Mouse (Mus musculus) right cerebral cortex, adult 2 months (tissue): ENCODE data around the gene Fcgr3.
"Not testable (repeated sequence)": the region's sequence is repeated elsewhere in the genome, so short reads cannot be mapped to it uniquely, and the experiment has no call there.

Experiments used
- DNase-seq, 2 experiments: peaks; one replicate each; pipeline ENCODE4 v3.0.0; 2021 to 2022; ENCODE audit warnings: low spot score in 2 of 2

Gene Fcgr3

DNA sequence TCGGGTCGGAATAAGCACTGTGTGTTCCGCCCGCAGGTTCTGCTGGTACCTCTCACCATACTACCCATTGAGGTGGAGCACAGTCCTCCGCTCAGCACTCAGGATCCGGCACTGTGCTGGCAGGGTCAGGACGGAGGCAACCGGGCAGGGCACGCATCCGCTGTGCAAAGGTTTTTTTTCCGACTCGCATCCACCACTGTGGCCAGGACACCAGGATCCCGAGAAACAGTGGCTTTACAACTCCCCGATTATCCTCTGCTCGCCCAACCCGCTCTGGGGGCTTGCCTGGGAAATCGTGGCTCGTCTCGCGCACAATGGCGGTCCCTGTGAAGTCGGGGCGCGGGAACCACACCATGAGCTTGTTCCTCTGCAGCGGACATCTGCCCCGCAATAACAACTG, 21.0 kb upstream of the Fcgr3 start:
- no peak for DNase-seq

- DNase-seq: not testable (repeated sequence)
Measured at GRCm38 (mm10) chr1:171081512-171082231, 16.9 kb upstream of the Fcgr3 start.

GRCm38 (mm10) chr1:171079825-171080224, 15.1 kb upstream of the Fcgr3 start:
- not testable (repeated sequence) for DNase-seq

GRCm38 (mm10) chr1:171079345-171079744, 14.6 kb upstream of the Fcgr3 start:
- not testable (repeated sequence) for DNase-seq

GRCm38 (mm10) chr1:171078419-171078818, 13.7 kb upstream of the Fcgr3 start:
- not testable (repeated sequence) for DNase-seq

DNA sequence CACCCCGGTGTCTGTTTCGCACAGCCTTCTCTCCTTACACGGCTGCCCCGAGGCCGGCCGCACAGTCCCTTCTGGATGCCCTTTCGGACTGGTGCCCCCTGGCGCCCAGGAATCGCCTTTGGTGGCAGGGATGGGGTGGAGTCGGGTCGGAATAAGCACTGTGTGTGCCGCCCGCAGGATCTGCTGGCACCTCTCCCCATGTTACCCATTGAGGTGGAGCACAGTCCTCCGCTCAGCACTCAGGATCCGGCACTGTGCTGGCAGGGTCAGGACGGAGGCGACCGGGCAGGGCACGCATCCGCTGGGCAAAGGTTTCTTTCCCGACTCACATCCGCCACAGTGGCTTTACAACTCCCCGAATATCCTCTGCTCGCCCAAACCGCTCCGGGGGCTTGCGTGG, 13.2 kb upstream of the Fcgr3 start:
- peak in 1 of 2 experiments; percentile 41 for DNase-seq

DNA sequence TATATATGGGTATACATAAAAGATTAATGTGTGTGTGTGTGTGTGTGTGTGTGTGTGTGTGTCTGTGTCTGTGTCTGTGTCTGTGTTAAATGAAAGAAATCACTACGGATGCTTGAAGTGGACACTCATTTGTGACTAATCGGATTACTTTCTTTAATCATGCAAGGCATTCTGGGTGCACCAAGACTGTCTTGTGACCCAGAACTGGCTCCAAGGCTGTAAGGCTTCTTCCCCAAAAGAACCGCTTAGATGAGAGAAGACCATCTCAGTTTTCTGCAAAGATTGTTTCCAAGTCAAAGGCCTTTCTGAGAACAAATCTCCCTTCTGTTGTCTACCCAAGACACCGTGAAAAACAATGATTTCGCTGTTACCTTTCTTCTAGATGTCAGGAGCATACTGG, 12.5 kb upstream of the Fcgr3 start:
- DNase-seq: not testable (repeated sequence)

DNA sequence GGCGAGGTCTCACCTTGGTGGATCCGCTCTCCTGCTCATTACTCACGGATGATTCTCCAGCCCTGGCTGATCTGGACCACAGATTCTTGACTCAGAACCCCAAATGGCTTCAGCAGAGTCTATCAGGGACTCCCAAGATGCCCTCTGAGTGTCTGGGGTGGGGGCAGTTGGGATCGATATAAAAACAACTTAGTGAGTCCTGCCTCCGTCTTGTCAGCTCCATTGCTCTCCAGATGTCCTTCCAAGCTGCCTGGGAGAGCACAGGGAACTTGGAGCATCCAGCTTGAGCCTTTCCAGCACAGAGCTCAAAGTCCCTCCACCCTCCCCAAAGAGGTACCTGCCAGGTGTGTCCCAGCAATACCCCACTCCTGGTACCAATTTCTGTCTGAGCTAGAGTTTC, 11.4 kb upstream of the Fcgr3 start:
- not testable (repeated sequence) for DNase-seq

GRCm38 (mm10) chr1:171074283-171074682, 9.5 kb upstream of the Fcgr3 start:
- peak; percentile 56 to 66 for DNase-seq

- DNase-seq: not testable (repeated sequence)
Measured at GRCm38 (mm10) chr1:171072217-171072616, 7.5 kb upstream of the Fcgr3 start.

- not testable (repeated sequence) for DNase-seq
Measured at GRCm38 (mm10) chr1:171071726-171072125, 7.0 kb upstream of the Fcgr3 start.

DNA sequence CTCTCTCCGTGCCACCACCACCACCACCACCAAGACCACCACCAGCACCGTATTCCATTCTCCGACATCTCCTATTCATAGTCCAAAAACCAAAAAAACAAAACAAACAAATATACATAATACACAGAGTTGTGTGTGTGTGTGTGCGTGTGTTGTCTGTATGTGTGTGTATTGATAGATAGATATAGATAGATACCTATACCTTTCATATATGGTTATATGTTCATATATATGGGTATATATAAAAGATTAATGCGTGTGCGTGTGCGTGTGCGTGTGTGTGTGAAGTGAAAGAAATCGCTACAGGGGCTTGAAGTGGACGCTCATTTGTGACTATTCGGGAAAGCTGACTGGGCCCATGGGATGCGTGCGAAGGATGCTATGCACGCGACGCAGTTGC, 6.1 kb upstream of the Fcgr3 start:
- DNase-seq: not testable (repeated sequence)

DNA sequence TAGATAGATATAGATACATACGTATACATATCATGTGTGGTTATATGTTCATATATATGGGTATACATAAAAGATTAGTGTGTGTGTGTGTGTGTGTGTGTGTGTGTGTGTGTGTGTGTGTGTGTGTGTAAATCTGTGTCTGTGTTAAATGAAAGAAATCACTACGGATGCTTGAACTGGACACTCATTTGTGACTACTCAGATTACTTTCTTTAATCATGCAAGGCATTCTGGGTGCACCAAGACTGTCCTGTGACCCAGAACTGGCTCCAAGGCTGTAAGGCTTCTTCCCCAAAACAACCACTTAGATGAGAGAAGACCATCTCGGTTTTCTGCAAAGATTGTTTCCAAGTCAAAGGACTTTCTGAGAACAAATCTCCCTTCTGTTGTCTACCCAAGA, 4.8 kb upstream of the Fcgr3 start:
- DNase-seq: peak; percentile 32 to 47

DNA sequence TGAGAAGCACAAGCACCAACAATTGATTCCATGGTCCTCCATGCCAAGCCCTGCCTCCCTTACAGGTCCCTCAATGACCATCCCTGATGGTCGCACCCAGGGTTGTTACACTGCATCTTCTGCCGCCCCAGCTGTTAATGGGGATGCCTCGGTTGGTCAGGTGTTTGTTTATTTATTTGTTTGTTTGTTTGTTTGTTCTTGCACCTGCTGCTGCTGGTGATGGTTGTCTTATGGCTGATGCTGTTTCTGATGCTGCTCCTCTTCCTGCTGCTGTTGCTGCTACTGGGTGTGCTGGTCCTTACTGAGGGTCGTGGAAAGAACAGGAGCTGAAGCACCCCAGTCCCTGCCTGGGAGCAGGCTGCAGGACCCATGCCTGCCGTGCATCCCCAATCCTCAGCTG, 3.2 kb upstream of the Fcgr3 start:
- not testable (repeated sequence) for DNase-seq

DNA sequence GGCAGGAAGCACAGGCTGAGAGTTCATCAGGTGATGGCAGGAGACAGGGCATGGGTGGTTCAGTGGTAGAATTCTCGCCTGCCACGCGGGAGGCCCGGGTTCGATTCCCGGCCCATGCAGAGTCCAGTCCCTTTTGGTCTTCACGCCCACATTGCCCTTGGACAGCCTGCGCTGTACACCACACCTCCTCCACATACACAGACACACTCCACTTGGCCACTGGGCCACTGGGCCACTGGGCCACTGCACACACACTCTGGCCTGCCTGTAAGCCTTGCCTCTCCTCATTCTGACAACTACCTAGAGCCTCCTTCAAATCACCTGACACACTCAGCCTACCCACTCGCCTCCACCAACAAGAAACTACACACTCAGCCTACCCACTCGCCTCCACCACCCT, 1.8 kb upstream of the Fcgr3 start:
- DNase-seq: not testable (repeated sequence)

DNA sequence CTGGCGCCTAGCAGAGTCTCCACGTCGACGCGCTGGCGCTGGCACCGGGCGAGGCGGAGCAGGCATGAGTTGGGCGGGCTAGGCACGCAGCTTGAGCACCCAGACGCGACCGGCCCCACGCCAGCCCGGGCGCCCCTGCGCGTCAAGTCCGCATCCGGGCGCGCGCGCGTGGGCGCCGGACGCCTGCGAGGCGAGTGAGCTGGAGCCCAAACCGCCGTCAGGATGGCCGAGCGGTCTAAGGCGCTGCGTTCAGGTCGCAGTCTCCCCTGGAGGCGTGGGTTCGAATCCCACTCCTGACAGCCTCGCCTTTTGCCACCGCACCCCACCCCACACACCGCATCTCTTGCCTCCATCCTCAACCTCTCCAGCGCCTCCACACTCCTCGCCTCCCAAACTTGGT, 1.0 kb upstream of the Fcgr3 start:
- peak; percentile 50 to 56 for DNase-seq

DNA sequence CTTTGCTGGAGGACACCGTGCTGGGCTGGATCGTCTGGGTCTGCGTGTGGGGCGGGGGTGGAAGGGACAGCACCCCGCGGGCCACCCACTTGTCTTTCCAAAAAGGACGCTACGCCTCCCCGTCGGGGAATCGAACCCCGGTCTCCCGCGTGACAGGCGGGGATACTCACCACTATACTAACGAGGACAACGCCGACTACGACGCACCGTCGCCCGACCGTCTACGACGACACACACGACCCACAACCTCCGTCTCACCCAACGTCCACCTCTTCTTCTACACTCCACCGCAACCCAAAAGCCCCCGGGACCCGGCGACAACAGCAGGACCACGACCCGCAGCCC, 480 bp upstream of the Fcgr3 start:
- peak; percentile 57 to 62 for DNase-seq

GRCm38 (mm10) chr1:171063569-171064490, 905 bp downstream of the Fcgr3 start:
- DNase-seq: peak; percentile 62 to 75

- no peak for DNase-seq
Measured at GRCm38 (mm10) chr1:171061566-171061965, 3.2 kb downstream of the Fcgr3 start.

GRCm38 (mm10) chr1:171060392-171060791, 4.3 kb downstream of the Fcgr3 start:
- DNase-seq: no peak

- no peak for DNase-seq
Measured at GRCm38 (mm10) chr1:171059203-171059602, 5.5 kb downstream of the Fcgr3 start.

DNA sequence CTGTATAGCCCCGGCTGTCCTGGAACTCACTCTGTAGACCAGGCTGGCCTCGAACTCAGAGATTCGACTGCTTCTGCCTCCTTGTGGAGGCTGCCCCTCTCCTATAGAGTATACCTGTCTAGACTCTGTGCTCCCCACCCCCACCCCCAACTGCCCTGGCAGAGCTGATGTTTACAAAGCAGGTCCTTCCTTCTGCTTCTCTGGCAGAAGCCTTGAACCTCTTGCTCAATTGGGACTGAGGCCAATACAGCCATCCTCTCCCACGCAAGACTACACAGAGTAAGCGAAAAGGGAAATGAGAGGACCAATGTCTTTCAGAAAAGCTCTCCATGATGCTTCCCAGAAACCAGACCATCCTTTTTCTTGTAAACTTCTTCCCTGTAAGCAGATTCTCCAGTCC, 7.5 kb downstream of the Fcgr3 start:
- DNase-seq: no peak

DNA sequence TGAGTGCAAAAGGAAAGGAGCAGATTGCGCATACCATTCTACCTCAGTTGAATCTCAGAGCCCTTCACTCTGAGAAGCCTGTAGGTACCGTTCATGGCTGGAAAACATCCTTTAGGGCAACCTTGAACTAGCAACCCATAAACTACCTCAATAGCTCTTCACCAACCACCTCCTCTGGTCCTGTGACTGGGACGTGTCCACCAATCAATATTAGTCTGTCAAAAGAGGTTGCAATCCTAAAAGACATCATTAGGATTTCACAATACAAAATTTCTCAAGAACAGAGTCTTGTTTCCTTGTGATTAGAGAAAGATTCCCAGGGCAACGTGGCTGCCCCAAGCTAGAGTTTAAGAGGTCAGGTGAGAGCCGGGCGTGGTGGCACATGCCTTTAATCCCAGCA, 11.4 kb downstream of the Fcgr3 start:
- DNase-seq: no peak
